Mouse (Mus musculus) layer of hippocampus, postnatal 36 days (tissue): Measurements from ENCODE around the gene Map3k1. TPM values are rescaled to one million over a fixed set of nuclear protein-coding genes. Genes with fewer than 3 reads are reported as not detected.
"Not testable (repeated sequence)": the region's sequence is repeated elsewhere in the genome, so short reads cannot be mapped to it uniquely, and the experiment has no call there.

Experiments used
- DNase-seq, 2 experiments: peaks; one replicate each; pipeline ENCODE4 v3.0.0; 2022
- total RNA-seq, 2 experiments: library from RNA; stranded (reverse); gene quantifications; 2 replicates each; pipeline ENCODE4 v1.2.3; 2021

Gene Map3k1
- total RNA-seq, 2 experiments from 2014 or later, result 12.2 to 17.1 TPM

- no peak for DNase-seq
Observed at GRCm38 (mm10) chr13:111741204-111741990, 67.4 kb downstream of the Map3k1 start.

- DNase-seq, result no peak
Observed at GRCm38 (mm10) chr13:111726898-111727297, 81.9 kb downstream of the Map3k1 start.

GRCm38 (mm10) chr13:111725165-111726077 lies 83.4 kb downstream of the Map3k1 start:
- peak; percentile 92 to 93 for DNase-seq

GRCm38 (mm10) chr13:111724811-111725164 lies 84.0 kb downstream of the Map3k1 start:
- DNase-seq, result no peak

- DNase-seq, result no peak
Observed at GRCm38 (mm10) chr13:111719726-111720125, 89.1 kb downstream of the Map3k1 start.

- DNase-seq, result no peak
Observed at GRCm38 (mm10) chr13:111710531-111710930, 98.3 kb downstream of the Map3k1 start.

GRCm38 (mm10) chr13:111703952-111704351 lies 104.8 kb downstream of the Map3k1 start:
- DNase-seq, result not testable (repeated sequence)

GRCm38 (mm10) chr13:111703396-111703795 lies 105.4 kb downstream of the Map3k1 start:
- DNase-seq, result no peak

Other genes starting within 250 kb of the Map3k1 start
- not detected for gene Gm10198, start 216.2 kb downstream of the Map3k1 start, total RNA-seq
- 10 to 100 TPM; 24.7 to 33.8 TPM for gene Mier3, start 128.0 kb downstream of the Map3k1 start, total RNA-seq